Mouse (Mus musculus) gastrocnemius, postnatal 25 days (tissue): ENCODE data around the gene Dnaaf5. TPM values are rescaled to one million over a fixed set of nuclear protein-coding genes. Genes with fewer than 3 reads are reported as not detected.

ENCODE experiments used
- DNase-seq: peaks from one replicate; pipeline ENCODE4 v3.0.0; 2022
- total RNA-seq, 2 experiments: library from RNA; stranded (reverse); gene quantifications; 1 replicate in 1 of 2; 2 replicates in 1 of 2; pipeline ENCODE4 v1.2.3; 2021

The Dnaaf5 gene
- total RNA-seq, 2 experiments from 2014 or later = 11.9 to 12.1 TPM

- DNase-seq = no peak
Observed at GRCm38 (mm10) chr5:139190958-139191357, 40.9 kb downstream of the Dnaaf5 start.

DNA sequence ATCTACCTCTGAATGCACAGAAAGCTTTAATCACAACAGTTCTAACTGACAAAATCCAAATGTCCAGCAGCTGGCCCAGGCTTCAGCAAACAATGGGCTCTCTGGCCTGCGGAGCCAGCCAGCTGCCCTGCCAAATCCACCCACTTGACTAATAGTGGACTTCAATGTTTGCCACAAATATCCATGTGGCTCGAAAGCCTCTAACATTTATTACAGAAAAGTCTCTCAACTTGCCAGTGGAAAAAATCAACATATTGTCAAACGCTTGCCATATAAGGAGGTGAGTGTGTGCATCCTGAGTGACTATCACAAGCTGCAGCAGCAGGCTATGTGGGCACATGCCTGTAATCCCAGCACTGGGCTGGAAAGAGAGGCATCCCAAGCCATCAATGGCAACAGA is 48.8 kb downstream of the Dnaaf5 start:
- no peak for DNase-seq

DNA sequence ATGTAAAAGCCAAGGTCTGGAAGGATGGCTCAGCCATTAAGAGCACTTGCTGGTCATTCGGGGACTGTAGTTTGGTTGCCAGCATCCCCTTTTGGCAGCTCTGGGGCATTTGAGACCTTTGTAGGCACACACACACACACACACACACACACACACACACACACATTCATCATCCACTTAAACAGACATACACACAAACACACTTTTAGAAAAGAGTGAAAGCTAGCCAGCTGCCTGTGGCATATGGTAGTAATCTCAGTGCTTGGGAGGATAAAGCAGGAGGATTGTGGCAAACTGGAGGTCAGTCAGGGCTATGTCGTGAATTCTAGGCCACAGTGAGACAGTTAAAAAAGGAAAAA is 49.6 kb downstream of the Dnaaf5 start:
- DNase-seq = no peak

GRCm38 (mm10) chr5:139199995-139200769 is 50.2 kb downstream of the Dnaaf5 start, which contains the start of gene Sun1:
TSS of gene Sun1 (plus strand) at chr5:139200637.
- DNase-seq = peak; percentile 100

GRCm38 (mm10) chr5:139200770-139201569 is 50.9 kb downstream of the Dnaaf5 start:
- no peak for DNase-seq

GRCm38 (mm10) chr5:139202127-139202526 is 52.1 kb downstream of the Dnaaf5 start:
- no peak for DNase-seq

GRCm38 (mm10) chr5:139203312-139203711 is 53.3 kb downstream of the Dnaaf5 start:
- DNase-seq = no peak

GRCm38 (mm10) chr5:139206081-139206480 is 56.1 kb downstream of the Dnaaf5 start:
- DNase-seq = peak; percentile 54

GRCm38 (mm10) chr5:139206525-139206924 is 56.5 kb downstream of the Dnaaf5 start:
- no peak for DNase-seq

DNA sequence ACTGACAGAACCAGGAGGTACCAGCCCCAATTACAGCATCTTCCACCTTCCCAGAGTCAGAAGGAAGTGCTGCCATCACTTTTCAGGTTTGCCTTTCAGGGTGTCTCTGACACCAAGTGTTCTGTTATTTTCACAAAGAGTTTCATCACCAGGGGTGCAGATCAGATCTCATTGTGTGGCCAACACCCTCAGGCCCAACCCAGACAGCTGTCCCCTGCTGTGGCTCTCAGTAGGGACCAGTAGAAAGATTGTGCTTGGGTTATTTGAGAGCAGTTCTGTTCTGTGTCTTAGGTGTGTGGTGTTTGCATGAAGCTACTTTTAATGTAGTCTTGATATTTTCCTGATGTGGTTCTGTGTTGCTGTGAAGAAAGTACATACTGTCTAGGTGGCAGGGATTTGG is 58.2 kb downstream of the Dnaaf5 start:
- no peak for DNase-seq

DNA sequence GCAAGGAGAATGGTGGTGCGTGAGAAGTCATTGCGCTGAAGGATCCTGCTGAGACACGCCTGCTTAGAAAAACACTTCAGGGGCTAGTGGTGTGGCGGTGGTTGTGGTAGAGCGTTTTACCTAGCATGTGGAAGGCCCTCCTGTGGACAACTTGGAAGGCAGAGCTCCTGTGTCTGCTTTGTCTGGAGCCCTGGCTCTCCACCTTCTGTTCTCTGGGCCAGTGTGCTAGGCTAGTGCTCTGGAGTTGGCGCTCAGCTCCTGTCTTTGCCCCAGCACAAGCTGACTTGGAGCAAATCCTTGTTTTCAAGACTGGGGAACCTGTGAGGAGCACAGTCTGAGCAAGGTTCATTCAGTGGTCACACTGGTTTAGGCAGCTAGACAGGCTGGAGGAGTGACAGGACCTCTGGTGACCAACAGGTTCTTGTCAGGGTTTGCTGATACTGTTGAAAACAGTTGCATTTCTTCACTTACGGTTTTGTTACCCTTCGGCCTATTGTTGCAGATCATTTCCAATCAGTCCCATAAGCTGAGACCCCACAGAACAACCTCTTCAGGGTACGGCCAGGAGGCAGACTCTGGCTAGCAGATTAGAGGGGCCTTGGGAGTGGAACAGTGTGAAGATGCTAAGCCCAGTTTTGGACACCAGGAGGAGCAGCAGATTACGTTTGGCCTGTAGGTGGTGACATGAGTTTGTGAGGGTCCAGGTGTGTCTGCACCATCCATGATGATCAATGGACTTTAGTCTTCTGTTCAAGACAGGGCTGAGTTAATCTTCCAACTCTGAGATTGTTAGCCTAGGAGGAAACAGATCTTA is 59.1 kb downstream of the Dnaaf5 start:
- no peak for DNase-seq

DNA sequence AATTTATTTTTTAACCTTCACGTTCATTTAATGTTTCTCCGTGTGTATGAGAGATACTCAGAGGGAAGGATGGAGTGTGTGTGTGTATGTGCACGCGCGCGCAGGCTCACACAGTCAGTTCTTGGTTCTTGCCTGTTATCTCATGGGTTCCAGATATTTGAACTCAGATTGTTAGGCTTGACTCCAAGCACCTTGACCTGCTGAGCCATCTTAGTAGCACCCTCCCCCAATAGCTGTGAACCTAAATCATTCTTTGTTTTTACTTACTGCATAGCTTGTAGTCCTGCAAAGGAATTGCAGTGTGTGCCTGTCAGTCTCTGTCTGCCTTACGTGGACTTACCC is 59.6 kb downstream of the Dnaaf5 start:
- DNase-seq = no peak

DNA sequence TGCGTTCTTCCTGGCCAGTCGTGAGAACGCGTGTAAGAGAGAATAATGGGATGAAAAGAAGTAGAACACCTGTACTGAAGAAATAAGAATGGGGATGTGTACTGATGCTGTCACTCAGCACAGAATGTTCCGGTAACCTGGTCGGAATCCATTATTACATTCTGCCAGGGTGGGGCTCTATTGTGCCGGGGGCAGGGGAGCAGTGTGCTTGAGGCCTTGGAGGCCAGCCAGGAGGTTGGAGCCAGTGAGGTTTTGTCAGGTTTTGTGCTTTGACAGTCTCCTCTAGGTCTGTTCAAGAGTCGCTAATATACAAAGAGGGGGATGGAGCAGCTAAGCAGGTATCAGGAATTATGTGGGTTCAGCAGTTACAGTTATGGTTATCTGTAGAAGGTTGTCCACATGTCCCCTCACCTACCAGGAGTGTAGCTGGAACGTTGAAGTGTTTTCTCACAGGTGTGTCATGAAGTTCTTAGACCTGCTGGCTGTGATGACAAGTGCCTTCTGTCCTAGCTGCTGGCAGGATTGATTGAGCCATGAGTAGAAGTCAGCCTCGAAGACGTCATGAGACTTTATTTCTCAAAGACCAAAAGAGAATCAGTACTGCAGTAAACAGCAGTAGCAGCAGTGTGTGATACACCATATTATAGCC is 61.8 kb downstream of the Dnaaf5 start:
- DNase-seq = no peak

DNA sequence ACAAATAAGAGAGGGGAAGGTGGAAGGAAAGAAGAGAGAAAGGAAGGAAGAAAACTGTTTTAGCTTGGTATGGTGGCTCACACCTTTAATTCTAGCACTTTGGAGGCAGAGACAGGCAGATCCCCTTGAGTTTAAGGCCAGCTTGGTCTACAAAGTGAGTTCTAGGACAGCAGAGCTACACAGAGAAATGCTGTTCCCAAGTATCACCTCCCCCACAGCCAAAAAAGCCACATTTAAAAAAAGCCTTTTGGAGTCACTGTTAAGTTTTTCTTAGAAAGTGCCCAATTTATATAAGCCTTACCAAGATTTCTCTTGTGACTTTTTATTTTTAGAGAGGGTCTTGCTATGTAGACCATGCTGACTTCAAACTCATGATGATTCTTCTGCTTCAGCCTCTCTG is 64.3 kb downstream of the Dnaaf5 start:
- DNase-seq = no peak

DNA sequence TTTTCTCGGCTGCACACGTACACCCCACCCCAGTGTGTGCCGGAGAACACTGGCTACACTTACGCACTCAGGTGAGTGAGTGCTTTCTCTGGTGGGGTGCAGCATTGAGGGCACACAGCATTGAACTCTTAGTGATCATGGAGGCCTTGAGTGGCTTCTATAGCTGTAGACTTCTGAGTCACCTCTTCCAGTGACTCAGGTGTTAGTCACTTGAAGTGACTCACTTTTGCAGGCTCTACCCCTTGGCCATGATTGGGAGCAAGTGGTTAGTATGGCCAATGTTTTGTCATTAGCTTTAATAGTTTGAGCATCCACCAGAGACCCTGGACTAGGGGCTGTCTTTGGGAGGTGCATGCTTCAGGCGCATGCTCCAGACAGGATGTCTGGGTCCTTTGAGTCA is 65.2 kb downstream of the Dnaaf5 start:
- no peak for DNase-seq

GRCm38 (mm10) chr5:139216121-139216520 is 66.1 kb downstream of the Dnaaf5 start:
- DNase-seq = no peak

DNA sequence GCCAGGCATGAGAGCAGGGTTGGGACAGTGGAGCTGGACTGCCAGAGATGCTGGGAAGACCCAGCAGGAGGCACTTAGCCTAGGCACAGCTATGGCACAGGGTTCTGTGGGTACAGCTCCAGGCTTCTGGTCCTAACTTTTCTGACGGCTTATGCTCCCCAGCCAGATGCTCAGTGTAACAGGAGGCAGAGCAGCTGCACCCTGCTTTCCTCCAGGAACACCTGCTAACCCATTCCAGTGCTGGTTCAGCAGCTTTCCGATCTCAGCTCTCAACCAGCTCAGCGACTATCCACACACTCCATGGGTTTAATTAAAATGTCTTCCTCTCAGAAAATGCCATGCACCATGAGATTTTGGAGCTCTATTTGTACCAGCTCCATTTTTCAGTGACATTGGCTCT is 66.8 kb downstream of the Dnaaf5 start:
- no peak for DNase-seq

DNA sequence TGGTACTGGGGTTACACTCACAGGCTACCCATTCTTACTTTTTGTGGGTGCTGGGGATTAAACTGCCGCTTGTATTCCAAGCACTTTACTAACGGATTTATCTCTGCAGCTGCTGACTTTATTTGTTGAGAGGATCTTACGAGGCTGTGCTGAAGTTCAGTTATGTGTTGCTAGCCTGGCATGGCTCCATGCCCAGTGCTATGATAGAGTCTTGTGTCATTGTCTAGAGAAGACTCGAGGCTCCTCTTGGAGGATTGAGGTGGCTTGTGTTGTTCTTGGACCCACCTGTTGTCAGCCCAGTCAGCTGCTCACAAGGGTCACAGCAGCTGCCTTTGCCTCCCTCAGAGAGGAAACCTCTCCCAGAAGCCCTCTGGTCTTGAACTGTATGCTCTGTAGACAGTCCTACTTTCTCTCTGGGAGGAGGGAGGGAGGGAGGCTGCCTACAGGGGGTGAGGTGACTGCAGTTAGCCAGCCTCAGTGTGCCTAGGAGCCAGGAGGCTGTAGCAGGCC is 70.0 kb downstream of the Dnaaf5 start:
- DNase-seq = no peak

GRCm38 (mm10) chr5:139220610-139221009 is 70.6 kb downstream of the Dnaaf5 start:
- DNase-seq = peak; percentile 28

DNA sequence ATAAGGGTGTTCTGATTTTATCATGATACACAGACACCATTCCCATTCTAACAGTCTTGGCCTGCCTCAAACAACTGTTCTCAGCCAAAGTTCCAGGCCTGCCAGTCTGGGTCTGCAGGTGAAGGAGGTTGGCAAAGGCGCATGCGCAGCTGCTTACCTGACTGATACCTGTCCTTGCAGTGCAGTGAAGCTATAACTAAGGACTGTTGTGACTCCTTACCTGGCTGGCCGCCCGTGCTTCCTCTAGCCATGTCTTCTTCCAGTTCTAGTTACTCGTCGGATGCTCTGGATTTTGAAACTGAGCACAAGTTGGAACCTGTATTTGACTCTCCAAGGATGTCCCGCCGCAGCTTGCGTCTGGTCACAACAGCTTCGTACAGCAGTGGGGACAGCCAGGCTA is 73.3 kb downstream of the Dnaaf5 start:
- no peak for DNase-seq

DNA sequence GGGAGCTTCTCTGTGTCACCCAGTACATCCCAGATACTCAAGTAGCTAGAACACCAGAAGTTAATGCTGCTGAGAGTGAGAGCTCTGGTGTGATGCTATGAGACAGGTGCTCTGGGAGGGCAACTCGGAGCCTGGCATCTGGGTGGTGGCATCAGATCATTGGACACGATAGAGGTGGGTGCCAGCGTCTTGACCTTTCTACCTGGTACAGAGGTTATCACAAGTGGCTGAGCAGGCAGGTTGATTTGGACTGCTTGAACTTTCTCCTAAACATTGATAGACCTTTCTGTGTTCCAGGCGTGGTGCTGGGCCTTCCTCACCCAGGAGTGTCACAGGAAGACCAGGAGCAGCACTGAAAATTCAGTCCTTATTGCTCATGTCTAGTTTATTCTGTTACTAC is 77.2 kb downstream of the Dnaaf5 start:
- DNase-seq = no peak

DNA sequence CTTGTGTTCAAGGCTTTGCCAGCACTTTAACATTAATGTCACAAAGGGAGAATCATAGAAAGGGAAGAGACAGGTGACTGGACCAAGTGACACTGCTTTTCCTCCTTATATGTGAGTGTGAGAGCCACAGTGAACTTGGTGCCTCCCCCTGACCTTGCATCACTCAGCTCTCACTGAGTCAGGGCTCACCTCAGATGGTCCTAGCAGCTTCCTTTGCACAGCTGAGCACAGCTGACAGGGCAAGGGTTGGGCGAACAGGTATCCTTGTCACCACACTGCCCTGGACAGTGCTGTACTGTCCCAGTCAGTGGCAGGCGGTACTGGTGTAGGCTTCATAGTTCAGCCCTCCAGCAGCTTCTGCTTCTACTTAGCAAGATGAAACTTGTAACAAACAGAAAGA is 77.6 kb downstream of the Dnaaf5 start:
- no peak for DNase-seq
